Mouse (Mus musculus) C2C12 (cell line): ENCODE results near the gene Neu3. TPM values are rescaled to one million over a fixed set of nuclear protein-coding genes. Genes with fewer than 3 reads are reported as not detected.

Experiments used
- H3K27me3 ChIP-seq: one replicate; pipeline ENCODE4 v1.6.1; 2011; ENCODE audit not compliant: control insufficient read depth, insufficient read depth, insufficient read length
- H3K36me3 ChIP-seq: one replicate; pipeline ENCODE4 v1.6.1; 2011; ENCODE audit not compliant: control insufficient read depth, insufficient read depth
- H3K4me3 ChIP-seq: one replicate; pipeline ENCODE4 v1.5.1; 2011; ENCODE audit warnings: mild to moderate bottlenecking, control low read depth; ENCODE audit not compliant: poor library complexity, insufficient read depth, severe bottlenecking
- H3K79me2 ChIP-seq: one replicate; pipeline ENCODE4 v1.6.1; 2011; ENCODE audit not compliant: control insufficient read depth, insufficient read depth
- H3K79me3 ChIP-seq: one replicate; pipeline ENCODE4 v1.6.1; 2011; ENCODE audit warnings: low read depth, control low read depth
- H3ac ChIP-seq: one replicate; pipeline ENCODE3; 2011; ENCODE audit warnings: low read depth; ENCODE audit not compliant: control insufficient read depth, insufficient read length
- CEBPB ChIP-seq: IDR thresholded peaks from one replicate; pipeline ENCODE4 v1.6.1; 2011; ENCODE audit warnings: low read depth, mild to moderate bottlenecking, control low read depth, moderate library complexity
- CTCF ChIP-seq: IDR thresholded peaks from one replicate; pipeline ENCODE4 v1.5.1; 2011; ENCODE audit not compliant: control insufficient read depth, insufficient read depth, insufficient read length
- FOSL1 ChIP-seq: IDR thresholded peaks from one replicate; pipeline ENCODE4 v1.8.0; 2011; ENCODE audit warnings: mild to moderate bottlenecking, low read length; ENCODE audit not compliant: poor library complexity, insufficient read depth, severe bottlenecking
- MAX ChIP-seq: IDR thresholded peaks from one replicate; pipeline ENCODE4 v1.6.1; 2011; ENCODE audit warnings: mild to moderate bottlenecking, control low read depth
- MYOD1 ChIP-seq: IDR thresholded peaks from one replicate; pipeline ENCODE4 v1.6.1; 2011; ENCODE audit warnings: low read depth; ENCODE audit not compliant: control insufficient read depth, insufficient read length
- MYOG ChIP-seq: IDR thresholded peaks from one replicate; pipeline ENCODE4 v1.6.1; 2011; ENCODE audit not compliant: control insufficient read depth, insufficient read length; ENCODE audit errors: extremely low read depth
- USF1 ChIP-seq: IDR thresholded peaks from one replicate; pipeline ENCODE4 v1.6.1; 2011; ENCODE audit warnings: low read depth, mild to moderate bottlenecking, control low read depth, moderate library complexity
- polyA plus RNA-seq: library from polyadenylated mRNA; unstranded; fragments of >200 nt; fragmentation: generic; extraction: Trizol; gene quantifications from one replicate; pipeline ENCODE4 v1.2.1, GENCODE M21; 2012; ENCODE audit warnings: missing spikeins

The Neu3 gene
- polyA plus RNA-seq, 1 experiment, result 0.75 TPM

GRCm38 (mm10) chr7:99833115-99833845, 5.1 kb upstream of the Neu3 start:
- Histone ChIP-seq H3ac (no peak overlapping the region), H3K27me3 (no peaks in the 10 kb centered on the region), H3K4me3 (no peak overlapping the region), H3K36me3 (peaks cover 13% of the 10 kb centered on the region), H3K79me2 (no peaks in the 10 kb centered on the region), H3K79me3 (no peaks in the 10 kb centered on the region)
- TF ChIP-seq FOSL1 (no peak), USF1 (no peak), MYOG (no peak), MYOD1 (no peak), CEBPB (no peak), MAX (no peak)

GRCm38 (mm10) chr7:99826096-99826495, 2.1 kb downstream of the Neu3 start:
- H3K79me3 ChIP-seq, result no peaks in the 10 kb centered on the region
- no peaks in the 10 kb centered on the region for H3K36me3 ChIP-seq
- no peaks in the 10 kb centered on the region for H3K27me3 ChIP-seq
- no peaks in the 10 kb centered on the region for H3K79me2 ChIP-seq
- no peak overlapping the region for H3ac ChIP-seq
- H3K4me3 ChIP-seq, result no peak overlapping the region
- TF ChIP-seq MYOG, result no peak
- TF ChIP-seq MAX, result no peak
- TF ChIP-seq CTCF, result no peak
- TF ChIP-seq CEBPB, result no peak
- TF ChIP-seq USF1, result no peak
- TF ChIP-seq FOSL1, result no peak
- TF ChIP-seq MYOD1, result no peak

GRCm38 (mm10) chr7:99825511-99825910, 2.7 kb downstream of the Neu3 start:
- Histone ChIP-seq H3ac (no peak overlapping the region), H3K79me3 (no peaks in the 10 kb centered on the region), H3K79me2 (no peaks in the 10 kb centered on the region), H3K4me3 (no peak overlapping the region), H3K36me3 (no peaks in the 10 kb centered on the region), H3K27me3 (no peaks in the 10 kb centered on the region)
- TF ChIP-seq MYOD1 (no peak), FOSL1 (no peak), CTCF (no peak), MYOG (no peak), MAX (no peak), USF1 (no peak), CEBPB (no peak)

GRCm38 (mm10) chr7:99824649-99825483, 3.4 kb downstream of the Neu3 start:
- H3K27me3 ChIP-seq, result no peaks in the 10 kb centered on the region
- no peak overlapping the region for H3K4me3 ChIP-seq
- H3K79me2 ChIP-seq, result no peaks in the 10 kb centered on the region
- no peaks in the 10 kb centered on the region for H3K36me3 ChIP-seq
- H3ac ChIP-seq, result no peak overlapping the region
- H3K79me3 ChIP-seq, result no peaks in the 10 kb centered on the region
- TF ChIP-seq CEBPB (no peak), FOSL1 (no peak), MYOD1 (no peak), MYOG (no peak), USF1 (no peak), MAX (no peak)

GRCm38 (mm10) chr7:99823045-99823663, 5.1 kb downstream of the Neu3 start:
- Histone ChIP-seq H3K4me3 (no peak overlapping the region), H3K27me3 (no peaks in the 10 kb centered on the region), H3K79me2 (no peaks in the 10 kb centered on the region), H3K36me3 (no peaks in the 10 kb centered on the region), H3K79me3 (no peaks in the 10 kb centered on the region), H3ac (no peak overlapping the region)
- TF ChIP-seq MAX, result no peak
- no peak for TF ChIP-seq MYOG
- no peak for TF ChIP-seq FOSL1
- TF ChIP-seq USF1, result no peak
- no peak for TF ChIP-seq CEBPB
- TF ChIP-seq CTCF, result no peak
- TF ChIP-seq MYOD1, result no peak
